Mouse (Mus musculus) liver, embryonic 14.5 days (tissue): ENCODE measurements around the gene Pgk1. TPM values are rescaled to one million over a fixed set of nuclear protein-coding genes. Genes with fewer than 3 reads are reported as not detected.
A peak's percentile ranks its signal among the peaks of the same experiment; 100 is the strongest.

Experiments used
- ATAC-seq: fragments of 200-750 bp; cut with Nextera tagmentation; 2 replicates; pipeline ENCODE4 v1.8.0; 2017; ENCODE audit warnings: moderate number of reproducible peaks, mild to moderate bottlenecking, moderate library complexity; ENCODE audit not compliant: insufficient read depth
- DNase-seq, 3 experiments: peaks; one replicate each; pipeline ENCODE4 v3.0.0-alpha.2; 2012 to 2013; ENCODE audit warnings: low read depth in 3 of 3, low spot score in 3 of 3
- H3K27ac ChIP-seq: fragments of 300-500 bp; sonication (generic); 2 replicates; pipeline ENCODE4 v1.5.1; 2014; ENCODE audit warnings: moderate library complexity, mild to moderate bottlenecking, control low read depth, inconsistent platforms
- H3K27me3 ChIP-seq: fragments of 300-500 bp; sonication (generic); 2 replicates; pipeline ENCODE4 v1.6.1; 2014; ENCODE audit warnings: mild to moderate bottlenecking, low read length, moderate library complexity; ENCODE audit not compliant: control insufficient read depth, insufficient read depth
- H3K36me3 ChIP-seq: fragments of 300-500 bp; sonication (generic); replicated peaks from 2 replicates; pipeline ENCODE4 v1.6.1; 2014; ENCODE audit warnings: low read depth; ENCODE audit not compliant: control insufficient read depth, insufficient read depth
- H3K4me1 ChIP-seq, 2 experiments: fragments of 200-500 bp in 1 of 2; fragments of 300-500 bp in 1 of 2; sonication (generic) in 1 of 2; replicated peaks; 2 replicates each; pipeline ENCODE4 v1.6.1; 2012 to 2014; ENCODE audit warnings: antibody characterized with exemption in 1 of 2, inconsistent platforms in 1 of 2, low read length in 1 of 2; ENCODE audit not compliant: control insufficient read depth in 2 of 2, insufficient read depth in 2 of 2
- H3K4me2 ChIP-seq: fragments of 300-500 bp; sonication (generic); 2 replicates; pipeline ENCODE4 v1.6.1; 2014; ENCODE audit warnings: low read depth, mild to moderate bottlenecking, control low read depth, moderate library complexity
- H3K4me3 ChIP-seq, 2 experiments: fragments of 200-500 bp in 1 of 2; fragments of 300-500 bp in 1 of 2; sonication (generic) in 1 of 2; 2 replicates each; pipeline ENCODE4 v1.5.1; 2012 to 2014; ENCODE audit warnings: low read depth in 2 of 2, low read length in 2 of 2, mild to moderate bottlenecking in 2 of 2, control low read depth in 1 of 2, inconsistent platforms in 1 of 2, moderate library complexity in 1 of 2; ENCODE audit not compliant: insufficient read depth in 1 of 2
- H3K9ac ChIP-seq: fragments of 300-500 bp; sonication (generic); replicated peaks from 2 replicates; pipeline ENCODE4 v1.6.1; 2014; ENCODE audit warnings: mild to moderate bottlenecking, control low read depth, moderate library complexity
- H3K9me3 ChIP-seq: fragments of 300-500 bp; sonication (generic); 2 replicates; pipeline ENCODE4 v1.6.1; 2016; ENCODE audit warnings: low read length, mixed read lengths; ENCODE audit not compliant: control insufficient read depth
- CTCF ChIP-seq: IDR thresholded peaks from 2 replicates; pipeline ENCODE4 v1.5.1; 2016; ENCODE audit warnings: antibody characterized with exemption, low read depth, control low read depth
- EP300 ChIP-seq: IDR thresholded peaks from 2 replicates; pipeline ENCODE4 v1.6.1; 2016; ENCODE audit warnings: antibody characterized with exemption, low read depth
- WGBS: fragments of 180-500 bp; shearing (Covaris S2); extraction: QIAGEN DNeasy Blood & Tissue Kit; methylation state at CpG from one replicate; pipeline ENCODE4 v1.1.7; 2014; ENCODE audit not compliant: insufficient replicate concordance; 5-methylcytosine and 5-hydroxymethylcytosine counted together
- polyA plus RNA-seq, 2 experiments: library from polyadenylated mRNA; depleted of rRNA in 1 of 2; stranded (reverse) in 1 of 2; unstranded in 1 of 2; fragments of >200 nt; fragmentation: Nextera tagmentation in 1 of 2; extraction: Ambion mirVana in 1 of 2; gene quantifications; 2 replicates each; pipeline versions ENCODE4 v1.2.1 to v1.2.3; 2012 to 2014

Gene Pgk1
- polyA plus RNA-seq, 2 experiments, result 148 to 153 TPM

GRCm38 (mm10) chrX:106197308-106197707 is 10.4 kb downstream of the Pgk1 start:
- no peak for ATAC-seq
- no peak for DNase-seq
- WGBS, result 45% methylated on average over 5 of the region's 5 CpGs
- Histone ChIP-seq H3K27me3 (no peaks in the 10 kb centered on the region), H3K9me3 (no peaks in the 10 kb centered on the region), H3K9ac (no peak overlapping the region), H3K27ac (no peak overlapping the region), H3K4me2 (no peak overlapping the region), H3K4me3 (no peak overlapping the region), H3K4me1 (no peaks in the 10 kb centered on the region), H3K36me3 (peaks cover 3% of the 10 kb centered on the region; the same call in 1 of the 2 replicates)
- TF ChIP-seq EP300 (no peak), CTCF (peak; percentile 44)

- no peaks in the 10 kb centered on the region for H3K9me3 ChIP-seq
- no peak overlapping the region for H3K4me2 ChIP-seq
- no peak overlapping the region for H3K27ac ChIP-seq
- H3K4me3 ChIP-seq, result no peak overlapping the region
- DNase-seq (no peak), ATAC-seq (no peak)
- TF ChIP-seq EP300, result no peak
- TF ChIP-seq CTCF, result peak; percentile 40; the same call in 1 of the 2 replicates
- H3K36me3 ChIP-seq, result peaks cover 3% of the 10 kb centered on the region; the same call in 1 of the 2 replicates
- no peaks in the 10 kb centered on the region for H3K27me3 ChIP-seq
- 75% methylated on average over 5 of the region's 5 CpGs for WGBS
- no peak overlapping the region for H3K9ac ChIP-seq
- no peaks in the 10 kb centered on the region for H3K4me1 ChIP-seq
These were observed 12.0 kb downstream of the Pgk1 start for GRCm38 (mm10) chrX:106198904-106199303.

GRCm38 (mm10) chrX:106209100-106209499 is 22.2 kb downstream of the Pgk1 start:
- H3K9ac ChIP-seq, result no peak overlapping the region
- WGBS, result 67% methylated on average over 2 of the region's 2 CpGs
- H3K36me3 ChIP-seq, result no peaks in the 10 kb centered on the region
- no peak overlapping the region for H3K4me2 ChIP-seq
- no peaks in the 10 kb centered on the region for H3K9me3 ChIP-seq
- H3K27ac ChIP-seq, result no peak overlapping the region
- no peak overlapping the region for H3K4me3 ChIP-seq
- DNase-seq, result no peak
- ATAC-seq, result no peak
- TF ChIP-seq EP300 (no peak), CTCF (no peak)
- no peaks in the 10 kb centered on the region for H3K27me3 ChIP-seq
- H3K4me1 ChIP-seq, result no peaks in the 10 kb centered on the region

GRCm38 (mm10) chrX:106219171-106220032 is 32.5 kb downstream of the Pgk1 start:
- H3K9ac ChIP-seq, result peak overlapping the region; percentile 81
- DNase-seq (peak; percentile 42 to 55 (median 44)), ATAC-seq (peak; percentile 94)
- H3K4me2 ChIP-seq, result peak overlapping the region; percentile 70
- 18% methylated on average over 60 of the region's 60 CpGs for WGBS
- H3K27ac ChIP-seq, result no peak overlapping the region
- no peaks in the 10 kb centered on the region for H3K27me3 ChIP-seq
- H3K9me3 ChIP-seq, result no peaks in the 10 kb centered on the region; the same call in 1 of the 2 replicates
- H3K36me3 ChIP-seq, result no peaks in the 10 kb centered on the region
- no peak for TF ChIP-seq EP300
- TF ChIP-seq CTCF, result no peak
- no peaks in the 10 kb centered on the region; a peak in 1 of 4 replicates for H3K4me1 ChIP-seq
- H3K4me3 ChIP-seq, result peak overlapping the region; percentile 76 to 87

GRCm38 (mm10) chrX:106221058-106221457 is 34.2 kb downstream of the Pgk1 start, which contains the start of gene Taf9b:
TSS of gene Taf9b (minus strand) at chrX:106221158.
- no peak for TF ChIP-seq CTCF
- TF ChIP-seq EP300, result no peak
- H3K27me3 ChIP-seq, result no peaks in the 10 kb centered on the region
- ATAC-seq (no peak), DNase-seq (no peak)
- no peaks in the 10 kb centered on the region; the same call in 1 of the 2 replicates for H3K9me3 ChIP-seq
- H3K4me3 ChIP-seq, result peak within 1 kb of the TSS; percentile 76 to 87; a peak in 3 of 4 replicates
- H3K27ac ChIP-seq, result no peak within 1 kb of the TSS
- WGBS, result 81% methylated on average over 24 of the region's 25 CpGs
- H3K4me1 ChIP-seq, result no peaks in the 10 kb centered on the region; a peak in 1 of 4 replicates
- no peaks in the 10 kb centered on the region for H3K36me3 ChIP-seq
- peak within 1 kb of the TSS; percentile 70 for H3K4me2 ChIP-seq
- no peak within 1 kb of the TSS; the same call in 1 of the 2 replicates for H3K9ac ChIP-seq

Other genes starting within 250 kb of the Pgk1 start
- gene Magt1, start 175.2 kb upstream of the Pgk1 start, polyA plus RNA-seq (2012; rRNA removed), result 6.5 and 9.2 TPM in 2 replicates
- 23.8 and 24.4 TPM in 2 replicates for gene Magt1, start 175.2 kb upstream of the Pgk1 start, polyA plus RNA-seq (2014; fragmentation: Nextera tagmentation; extraction: Ambion mirVana)
- gene Cox7b, start 171.4 kb upstream of the Pgk1 start, polyA plus RNA-seq (2012; rRNA removed), result 222 and 281 TPM in 2 replicates
- 395 and 431 TPM in 2 replicates for gene Cox7b, start 171.4 kb upstream of the Pgk1 start, polyA plus RNA-seq (2014; fragmentation: Nextera tagmentation; extraction: Ambion mirVana)
- gene Atp7a, start 159.8 kb upstream of the Pgk1 start, polyA plus RNA-seq (2012; rRNA removed), result 1.6 and 2.3 TPM in 2 replicates
- gene Atp7a, start 159.8 kb upstream of the Pgk1 start, polyA plus RNA-seq (2014; fragmentation: Nextera tagmentation; extraction: Ambion mirVana), result 7.5 and 7.8 TPM in 2 replicates
- 0.28 and 0.51 TPM in 2 replicates for gene Tlr13, start 43.9 kb upstream of the Pgk1 start, polyA plus RNA-seq (2012; rRNA removed)
- gene Tlr13, start 43.9 kb upstream of the Pgk1 start, polyA plus RNA-seq (2014; fragmentation: Nextera tagmentation; extraction: Ambion mirVana), result 0.57 and 1.4 TPM in 2 replicates
- gene Taf9b, start 34.1 kb downstream of the Pgk1 start, polyA plus RNA-seq (2012; rRNA removed), result 2.7 and 3.3 TPM in 2 replicates
- 7.5 and 8.1 TPM in 2 replicates for gene Taf9b, start 34.1 kb downstream of the Pgk1 start, polyA plus RNA-seq (2014; fragmentation: Nextera tagmentation; extraction: Ambion mirVana)
- gene Fnd3c2, start 68.3 kb downstream of the Pgk1 start, polyA plus RNA-seq (2012; rRNA removed), result not detected in 2 replicates
- gene Fnd3c2, start 68.3 kb downstream of the Pgk1 start, polyA plus RNA-seq (2014; fragmentation: Nextera tagmentation; extraction: Ambion mirVana), result not detected in 2 replicates